21 mouse cellular contexts compared by ENCODE assay signal in genomic region chr4:57122166-57122565, GRCm38 (mm10). TPM values are rescaled to one million over a fixed set of nuclear protein-coding genes. Genes with fewer than 3 reads are reported as not detected.
DNase-seq lines count a peak whose midpoint lies in the region; ATAC-seq and TF ChIP-seq lines count a peak whose summit lies in the region.
"Had no signal": no experiment of that assay in that cellular context is flagged by ENCODE, and none has a peak within 500 bp of the region (broad histone marks: within the 10 kb centered on the region; RNA-seq: fewer than 3 reads in every experiment).

No protein-coding gene starts in this region.

- no peaks in the 10 kb centered on the region for H3K27me3 ChIP-seq in kidney, embryonic 14.5 days (ENCODE audit: control insufficient read depth, insufficient read depth, low read length)
- H3K27me3 ChIP-seq in liver, postnatal 0 days (ENCODE audit: insufficient read depth, low read length) = no peaks in the 10 kb centered on the region
- no peaks in the 10 kb centered on the region for H3K27me3 ChIP-seq in small intestine, adult 2 months (ENCODE audit: control insufficient read depth, insufficient read depth, low read length)
- H3K27me3 ChIP-seq: embryonic facial prominence, embryonic 13.5 days; forebrain, embryonic 13.5 days had no signal

- no peak for ATAC-seq in kidney, embryonic 14.5 days (ENCODE audit: low FRiP score, low TSS enrichment)
- ATAC-seq in liver, postnatal 0 days = no peak
- no peak for ATAC-seq in megakaryocyte, adult 5-6 weeks (ENCODE audit: poor library complexity, severe bottlenecking)
- ATAC-seq: CD4-positive, CD25-positive, alpha-beta regulatory T cell, adult 4 months; forebrain, embryonic 13.5 days had no signal

- no peak for TF ChIP-seq EP300 in liver, postnatal 0 days (IDR thresholded peaks at IDR 0.05; ENCODE audit: low read depth)

- TF ChIP-seq POLR2A in small intestine, adult 2 months (IDR thresholded peaks at IDR 0.05; ENCODE audit: low read depth, low read length) = no peak

- no peaks in the 10 kb centered on the region for H3K4me1 ChIP-seq in kidney, embryonic 14.5 days (ENCODE audit: control insufficient read depth, insufficient read depth, low read length)
- peaks cover 18% of the 10 kb centered on the region for H3K4me1 ChIP-seq in liver, postnatal 0 days (ENCODE audit: insufficient read depth)
- H3K4me1 ChIP-seq in small intestine, adult 2 months (ENCODE audit: control insufficient read depth, insufficient read depth, insufficient read length, low read length) = peaks cover 41% of the 10 kb centered on the region
- H3K4me1 ChIP-seq: embryonic facial prominence, embryonic 13.5 days; forebrain, embryonic 13.5 days had no signal

- no peak overlapping the region for H3K9ac ChIP-seq in kidney, embryonic 14.5 days (ENCODE audit: low read depth, low read length)
- 0 out of 2 replicates have a peak overlapping the region, but pooled peaks have one; percentile 5 for H3K9ac ChIP-seq in liver, postnatal 0 days (replicated peaks)
- H3K9ac ChIP-seq: embryonic facial prominence, embryonic 13.5 days; forebrain, embryonic 13.5 days; heart, embryonic 12.5 days had no signal

- WGBS in kidney, embryonic 14.5 days = 80% methylated on average over 3 of the region's 3 CpGs
- 49% methylated on average over 3 of the region's 3 CpGs for WGBS in liver, postnatal 0 days (ENCODE audit: insufficient replicate concordance)
- WGBS in small intestine, adult 2 months = 31% methylated on average over 3 of the region's 3 CpGs

- peak; percentile 51 for DNase-seq in kidney, adult 11 months
- no peak for DNase-seq in liver, postnatal 0 days
- no peak for DNase-seq in liver
- DNase-seq in kidney, postnatal 10 days = peak; percentile 46
- DNase-seq in embryo, embryonic 9.5 days (ENCODE audit: extremely low spot score) = no peak
- DNase-seq: adrenal gland, adult 8-10 months; adrenal gland, postnatal 36 days; B cell, adult 2 months; cerebellum, adult 8-10 months; cerebellum, postnatal 14 days; gastrocnemius, adult 2 months; gastrocnemius, postnatal 25 days had no signal

- H3K9me3 ChIP-seq in kidney, embryonic 14.5 days (ENCODE audit: control insufficient read depth, low read length) = no peaks in the 10 kb centered on the region
- H3K9me3 ChIP-seq in liver, postnatal 0 days (ENCODE audit: low read length) = no peaks in the 10 kb centered on the region
- H3K9me3 ChIP-seq: embryonic facial prominence, embryonic 13.5 days; forebrain, embryonic 13.5 days; heart, embryonic 12.5 days; hindbrain, embryonic 10.5 days had no signal

- no peak overlapping the region for H3K4me2 ChIP-seq in kidney, embryonic 14.5 days (replicated peaks; ENCODE audit: low read depth, low read length)
- H3K4me2 ChIP-seq in liver, postnatal 0 days (ENCODE audit: low read depth, low read length) = no peak overlapping the region
- H3K4me2 ChIP-seq: embryonic facial prominence, embryonic 13.5 days; forebrain, embryonic 13.5 days had no signal

- H3K36me3 ChIP-seq in kidney, embryonic 14.5 days (ENCODE audit: control insufficient read depth, insufficient read depth, low read length) = no peaks in the 10 kb centered on the region
- H3K36me3 ChIP-seq in liver, postnatal 0 days (replicated peaks; ENCODE audit: insufficient read depth, low read length) = no peaks in the 10 kb centered on the region
- H3K36me3 ChIP-seq in small intestine, adult 2 months (ENCODE audit: control insufficient read depth, insufficient read depth, low read length) = peaks cover 3% of the 10 kb centered on the region; the same call in 1 of the 2 replicates
- H3K36me3 ChIP-seq: embryonic facial prominence, embryonic 13.5 days; G1E; heart, embryonic 12.5 days; hindbrain, embryonic 10.5 days had no signal

- no peak overlapping the region for H3K27ac ChIP-seq in kidney, embryonic 14.5 days (ENCODE audit: low read depth, low read length)
- no peak overlapping the region for H3K27ac ChIP-seq in liver, postnatal 0 days (ENCODE audit: low read depth)
- peak overlapping the region; percentile 99 for H3K27ac ChIP-seq in small intestine, adult 2 months (ENCODE audit: insufficient read depth, low read depth, low read length)
- H3K27ac ChIP-seq: embryonic facial prominence, embryonic 13.5 days; forebrain, embryonic 13.5 days; gastrocnemius, adult 2 months; hindbrain, embryonic 10.5 days had no signal

- no peak for TF ChIP-seq CTCF in liver, postnatal 0 days (IDR thresholded peaks at IDR 0.05; ENCODE audit: low read depth)
- no peak for TF ChIP-seq CTCF in small intestine, adult 2 months (IDR thresholded peaks at IDR 0.05; ENCODE audit: extremely low read depth, insufficient read length, insufficient replicate concordance, low read depth, low read length)

- no peak overlapping the region for H3K4me3 ChIP-seq in kidney, embryonic 14.5 days (ENCODE audit: low read length)
- H3K4me3 ChIP-seq in liver, postnatal 0 days (ENCODE audit: low read depth, low read length) = no peak overlapping the region
- H3K4me3 ChIP-seq in small intestine, adult 2 months (ENCODE audit: low read depth, low read length) = no peak overlapping the region
- H3K4me3 ChIP-seq: embryonic facial prominence, embryonic 13.5 days; forebrain, embryonic 13.5 days; gastrocnemius, adult 2 months; heart, embryonic 12.5 days; hindbrain, embryonic 10.5 days had no signal

RNA-seq across cellular contexts. Expression of gene Epb41l4b, which starts 21.1 kb away (rescaled TPM):
- polyA plus RNA-seq in kidney, embryonic 14.5 days (2014; fragmentation: Nextera tagmentation; extraction: Ambion mirVana) = 2.3 and 2.9 TPM in 2 replicates
- 6.7 and 8.4 TPM in 2 replicates for polyA plus RNA-seq in liver, postnatal 0 days (2015; fragmentation: Nextera tagmentation; extraction: Ambion mirVana)
- 32.6 and 81.4 TPM in 2 replicates for polyA plus RNA-seq in small intestine, adult 2 months (2012; rRNA removed)
- total RNA-seq in megakaryocyte, adult 5-6 weeks (2015) = 2.8 and 3.4 TPM in 2 replicates
- total RNA-seq in megakaryocyte, adult 5-6 weeks (2017) = 2.9 and 4.1 TPM in 2 replicates
- polyA plus RNA-seq: CD4-positive, CD25-positive, alpha-beta regulatory T cell, adult 4 months; G1E had no signal

Comparison
In these comparisons a context has a peak if more than half of its experiments do, and no peak if none do; other contexts are left out.
1. DNase-seq: peak in kidney, adult 11 months (single experiment) and kidney, postnatal 10 days (single experiment); none in liver, postnatal 0 days (single experiment), liver (single experiment) and embryo, embryonic 9.5 days (single experiment).